Mouse (Mus musculus) kidney, adult 18-20 months (tissue): Measurements from ENCODE around the gene Zkscan17.

Experiments used
- DNase-seq: peaks from one replicate; pipeline ENCODE4 v3.0.0; 2021

The Zkscan17 gene

GRCm38 (mm10) chr11:59450230-59450771 lies 76.2 kb downstream of the Zkscan17 start:
- no peak for DNase-seq

GRCm38 (mm10) chr11:59449741-59450229 lies 76.8 kb downstream of the Zkscan17 start, which contains the start of gene Jmjd4:
TSS of gene Jmjd4 (plus strand) at chr11:59450045.
- DNase-seq, result peak; percentile 92

- DNase-seq, result no peak
Measured at GRCm38 (mm10) chr11:59443102-59443501, 83.4 kb downstream of the Zkscan17 start.

- DNase-seq, result no peak
Measured at GRCm38 (mm10) chr11:59437954-59438353, 88.6 kb downstream of the Zkscan17 start.
